Mouse (Mus musculus) ES-Bruce4 (cell line): ENCODE measurements around the gene Adamts12.

Experiments used
- CTCF ChIP-seq: IDR thresholded peaks from one replicate; pipeline ENCODE4 v1.8.1; 2011; ENCODE audit warnings: low read depth, low read length
- EP300 ChIP-seq: IDR thresholded peaks from 2 replicates; pipeline ENCODE4 v1.6.1; 2011; ENCODE audit warnings: low read depth, low read length; ENCODE audit not compliant: insufficient read depth

GRCm38 (mm10) chr15:11040067-11040466 lies 24.5 kb upstream of the Adamts12 start:
- TF ChIP-seq CTCF: no peak
- TF ChIP-seq EP300: no peak
